Mouse (Mus musculus): ENCODE measurements around the gene Traf4. TPM values are rescaled to one million over a fixed set of nuclear protein-coding genes. Genes with fewer than 3 reads are reported as not detected.
"Not testable (repeated sequence)": the region's sequence is repeated elsewhere in the genome, so short reads cannot be mapped to it uniquely, and the experiment has no call there.

Traf4 gene
- polyA plus RNA-seq, 1 experiment from 2014 or later = 53.8 TPM

DNA sequence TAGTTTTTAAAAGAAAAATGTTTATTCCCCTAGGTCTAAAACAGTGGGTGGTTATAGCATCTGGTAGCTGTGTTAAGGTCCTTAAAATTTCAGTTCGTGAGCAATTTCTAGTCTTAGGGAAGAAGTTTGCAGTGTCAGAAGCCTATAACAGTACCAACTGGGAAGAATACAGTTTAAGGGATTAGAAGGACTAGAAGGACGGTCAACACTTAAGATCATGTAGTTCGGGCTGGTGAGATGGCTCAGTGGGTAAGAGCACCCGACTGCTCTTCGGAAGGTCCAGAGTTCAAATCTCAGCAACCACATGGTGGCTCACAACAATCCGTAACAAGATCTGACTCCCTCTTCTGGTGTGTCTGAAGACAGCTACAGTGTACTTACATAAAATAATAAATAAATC lies 19.3 kb upstream of the Traf4 start:
- DNase-seq (ENCODE audit: low spot score); H3K9ac ChIP-seq (ENCODE audit: low read depth, low read length); H3K9me3 ChIP-seq (ENCODE audit: control insufficient read depth, low read length); H3K27ac ChIP-seq (ENCODE audit: low read depth, low read length); H3K4me2 ChIP-seq; ATAC-seq (replicated peaks; ENCODE audit: low FRiP score): not testable (repeated sequence)
- 0 out of 2 replicates have a peak overlapping the region, but pooled peaks have one; percentile 15 for H3K4me3 ChIP-seq (ENCODE audit: low read depth, low read length)
- H3K4me1 ChIP-seq (replicated peaks; ENCODE audit: control insufficient read depth, insufficient read depth, low read length) = peaks cover 24% of the 10 kb centered on the region
- WGBS = 92% methylated on average over 6 of the region's 6 CpGs
- peaks cover 25% of the 10 kb centered on the region for H3K36me3 ChIP-seq (ENCODE audit: control insufficient read depth, insufficient read depth, low read length)
- H3K27me3 ChIP-seq (replicated peaks; ENCODE audit: control insufficient read depth, insufficient read depth, low read length) = peaks cover 30% of the 10 kb centered on the region

DNA sequence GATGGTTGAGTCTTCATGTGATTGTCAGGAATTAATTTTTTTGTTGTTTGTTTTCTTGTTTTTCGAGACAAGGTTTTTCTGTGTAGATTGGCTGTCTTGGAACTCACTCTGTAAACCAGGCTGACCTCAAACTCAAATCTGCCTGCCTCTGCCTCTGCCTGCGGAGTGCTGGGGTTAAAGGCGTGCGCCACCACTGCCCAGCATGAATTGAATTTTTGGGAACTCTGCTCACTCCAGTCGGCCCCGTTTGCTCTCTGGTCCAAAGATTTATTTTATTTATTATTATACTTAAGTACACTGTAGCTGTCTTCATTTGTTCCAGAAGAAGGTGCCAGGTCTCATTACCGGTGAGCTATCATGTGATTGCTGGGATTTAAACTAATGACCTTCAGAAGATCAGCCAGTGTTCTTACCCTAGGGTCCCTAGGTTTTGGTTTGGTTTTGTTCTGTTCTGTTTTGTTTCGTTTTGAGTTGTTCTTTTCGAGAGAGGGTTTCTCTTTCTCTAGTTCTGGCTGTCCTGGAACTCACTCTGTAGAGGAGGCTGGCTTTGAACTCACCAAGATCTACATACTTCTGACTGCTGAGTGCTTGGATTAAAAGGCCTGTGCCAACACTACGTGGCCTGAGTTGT lies 18.6 kb upstream of the Traf4 start:
- peaks cover 23% of the 10 kb centered on the region for H3K27me3 ChIP-seq (replicated peaks; ENCODE audit: control insufficient read depth, insufficient read depth, low read length)
- H3K9ac ChIP-seq (ENCODE audit: low read depth, low read length) = peak overlapping the region; percentile 59
- 39% methylated on average over 10 of the region's 10 CpGs for WGBS
- H3K4me2 ChIP-seq = peak overlapping the region; percentile 73
- H3K36me3 ChIP-seq (ENCODE audit: control insufficient read depth, insufficient read depth, low read length) = peaks cover 26% of the 10 kb centered on the region
- H3K9me3 ChIP-seq (ENCODE audit: control insufficient read depth, low read length) = no peaks in the 10 kb centered on the region
- DNase-seq (ENCODE audit: low spot score) (no peak), ATAC-seq (replicated peaks; ENCODE audit: low FRiP score) (no peak)
- H3K4me3 ChIP-seq (ENCODE audit: low read depth, low read length) = peak overlapping the region; percentile 98
- peak overlapping the region; percentile 32; the same call in 1 of the 2 replicates for H3K27ac ChIP-seq (ENCODE audit: low read depth, low read length)
- peaks cover 18% of the 10 kb centered on the region for H3K4me1 ChIP-seq (replicated peaks; ENCODE audit: control insufficient read depth, insufficient read depth, low read length)

DNA sequence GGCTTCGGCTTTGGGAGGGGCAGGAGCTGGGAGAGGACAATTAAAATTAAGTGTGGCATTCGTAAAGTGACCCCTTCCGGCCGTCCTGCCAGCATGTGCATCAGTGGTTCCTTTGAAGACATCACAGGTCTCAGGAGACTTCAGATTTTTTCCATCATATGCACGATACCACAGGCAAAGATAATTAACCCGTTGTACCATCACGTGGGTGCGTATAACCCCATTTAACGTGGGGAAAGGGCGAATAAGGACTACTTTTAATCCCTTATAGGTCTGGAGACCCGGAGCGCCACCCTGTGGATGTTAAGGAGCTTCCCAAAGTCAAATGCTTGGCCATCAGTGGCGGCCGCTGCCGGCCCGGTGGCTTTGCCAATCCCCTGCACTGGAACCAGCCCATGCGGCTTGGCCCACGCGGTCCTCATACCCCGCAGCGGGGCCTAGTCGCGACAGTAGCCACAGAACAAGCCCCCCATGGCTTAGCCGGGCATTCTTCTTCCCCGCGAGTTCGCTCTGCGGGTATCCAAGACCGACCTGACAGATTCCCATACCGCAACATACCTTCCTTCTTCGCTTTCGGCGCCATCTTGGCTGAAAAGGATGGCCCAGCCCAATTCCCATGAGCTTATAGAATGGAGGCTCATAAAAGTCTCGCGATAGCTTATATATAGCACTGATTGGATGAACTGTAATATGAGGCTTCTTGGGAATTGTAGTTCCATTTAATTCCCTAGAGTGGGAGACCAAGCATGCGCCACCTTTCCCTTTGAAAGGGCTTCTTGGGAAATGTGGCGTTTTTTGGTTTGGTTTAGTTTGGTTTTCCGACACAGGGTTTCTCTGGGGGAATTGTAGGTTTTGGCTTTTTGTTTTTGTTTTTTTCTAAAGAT lies 17.8 kb upstream of the Traf4 start, which contains the start of gene Rpl23a:
Rpl23a (minus strand) TSS at position 624 of the 884 bp plus-strand sequence.
- H3K9me3 ChIP-seq (ENCODE audit: control insufficient read depth, low read length) = no peaks in the 10 kb centered on the region
- peaks cover 26% of the 10 kb centered on the region for H3K36me3 ChIP-seq (ENCODE audit: control insufficient read depth, insufficient read depth, low read length)
- WGBS = under 1% methylated on average over 38 of the region's 38 CpGs
- H3K4me3 ChIP-seq (ENCODE audit: low read depth, low read length) = peak within 1 kb of the TSS; percentile 98
- peaks cover 15% of the 10 kb centered on the region for H3K4me1 ChIP-seq (replicated peaks; ENCODE audit: control insufficient read depth, insufficient read depth, low read length)
- peak within 1 kb of the TSS; percentile 93 for H3K9ac ChIP-seq (ENCODE audit: low read depth, low read length)
- peak within 1 kb of the TSS; percentile 92 for H3K4me2 ChIP-seq
- peaks cover 15% of the 10 kb centered on the region for H3K27me3 ChIP-seq (replicated peaks; ENCODE audit: control insufficient read depth, insufficient read depth, low read length)
- DNase-seq (ENCODE audit: low spot score) = peak; percentile 80
- peak; percentile 82 for ATAC-seq (replicated peaks; ENCODE audit: low FRiP score)
- peak within 1 kb of the TSS; percentile 95 for H3K27ac ChIP-seq (ENCODE audit: low read depth, low read length)

DNA sequence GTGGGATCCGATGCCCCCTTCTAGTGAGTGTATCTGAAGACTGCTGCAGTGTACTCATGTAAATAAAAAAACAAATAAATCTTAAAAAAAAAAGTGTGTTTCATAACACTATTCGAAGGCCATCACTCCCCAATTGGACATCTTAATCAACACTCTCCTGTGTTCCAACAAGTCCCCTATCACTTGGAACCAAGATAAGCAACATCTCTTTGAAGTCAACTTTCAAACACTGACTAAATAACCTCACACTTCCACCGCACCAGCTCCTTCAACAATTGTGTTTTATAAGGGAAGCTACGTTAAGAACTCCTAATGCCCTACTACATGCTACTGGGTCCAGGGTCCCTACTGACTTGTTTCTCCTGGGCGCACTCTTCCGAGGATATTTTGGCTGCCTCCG lies 17.1 kb upstream of the Traf4 start:
- H3K27ac ChIP-seq (ENCODE audit: low read depth, low read length) = peak overlapping the region; percentile 95
- H3K4me3 ChIP-seq (ENCODE audit: low read depth, low read length) = peak overlapping the region; percentile 98
- no peak for ATAC-seq (replicated peaks; ENCODE audit: low FRiP score)
- peak overlapping the region; percentile 92 for H3K4me2 ChIP-seq
- H3K4me1 ChIP-seq (replicated peaks; ENCODE audit: control insufficient read depth, insufficient read depth, low read length) = peaks cover 15% of the 10 kb centered on the region
- peak overlapping the region; percentile 93 for H3K9ac ChIP-seq (ENCODE audit: low read depth, low read length)
- DNase-seq (ENCODE audit: low spot score) = no peak
- H3K9me3 ChIP-seq (ENCODE audit: control insufficient read depth, low read length) = no peaks in the 10 kb centered on the region
- peaks cover 26% of the 10 kb centered on the region for H3K36me3 ChIP-seq (ENCODE audit: control insufficient read depth, insufficient read depth, low read length)
- WGBS = 3% methylated on average over 7 of the region's 7 CpGs
- peaks cover 8% of the 10 kb centered on the region for H3K27me3 ChIP-seq (replicated peaks; ENCODE audit: control insufficient read depth, insufficient read depth, low read length)

DNA sequence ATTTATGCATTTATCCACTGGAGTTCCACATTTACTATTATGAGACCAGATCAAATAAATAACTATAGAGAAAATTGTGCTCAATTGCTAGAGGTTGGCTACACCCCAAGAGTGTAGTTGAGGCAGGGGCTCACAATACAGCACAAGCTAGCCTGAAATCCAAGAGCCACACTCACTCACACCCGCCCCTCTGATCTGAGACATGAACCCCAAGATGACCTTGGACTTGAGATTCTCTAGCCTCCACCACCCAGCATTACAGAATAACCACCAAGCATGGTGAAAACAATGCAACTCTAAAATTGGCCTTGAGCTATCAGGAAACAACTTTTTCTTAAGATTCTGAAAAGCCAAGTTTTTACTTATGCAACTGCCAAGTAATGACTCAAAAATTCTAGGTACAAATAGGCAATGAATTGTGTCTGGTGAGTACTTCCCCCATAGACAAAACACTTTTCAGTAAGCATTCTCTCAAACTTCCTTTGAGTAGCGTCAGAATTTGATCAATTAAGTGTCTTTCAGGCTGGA lies 16.5 kb upstream of the Traf4 start:
- H3K9ac ChIP-seq (ENCODE audit: low read depth, low read length) = peak overlapping the region; percentile 93
- no peak for ATAC-seq (replicated peaks; ENCODE audit: low FRiP score)
- peak overlapping the region; percentile 92 for H3K4me2 ChIP-seq
- no peak for DNase-seq (ENCODE audit: low spot score)
- H3K4me1 ChIP-seq (replicated peaks; ENCODE audit: control insufficient read depth, insufficient read depth, low read length) = peaks cover 15% of the 10 kb centered on the region
- 26% methylated on average over 2 of the region's 2 CpGs for WGBS
- no peaks in the 10 kb centered on the region for H3K9me3 ChIP-seq (ENCODE audit: control insufficient read depth, low read length)
- H3K36me3 ChIP-seq (ENCODE audit: control insufficient read depth, insufficient read depth, low read length) = peaks cover 26% of the 10 kb centered on the region
- H3K4me3 ChIP-seq (ENCODE audit: low read depth, low read length) = peak overlapping the region; percentile 98
- H3K27me3 ChIP-seq (replicated peaks; ENCODE audit: control insufficient read depth, insufficient read depth, low read length) = peaks cover 5% of the 10 kb centered on the region
- peak overlapping the region; percentile 95 for H3K27ac ChIP-seq (ENCODE audit: low read depth, low read length)

DNA sequence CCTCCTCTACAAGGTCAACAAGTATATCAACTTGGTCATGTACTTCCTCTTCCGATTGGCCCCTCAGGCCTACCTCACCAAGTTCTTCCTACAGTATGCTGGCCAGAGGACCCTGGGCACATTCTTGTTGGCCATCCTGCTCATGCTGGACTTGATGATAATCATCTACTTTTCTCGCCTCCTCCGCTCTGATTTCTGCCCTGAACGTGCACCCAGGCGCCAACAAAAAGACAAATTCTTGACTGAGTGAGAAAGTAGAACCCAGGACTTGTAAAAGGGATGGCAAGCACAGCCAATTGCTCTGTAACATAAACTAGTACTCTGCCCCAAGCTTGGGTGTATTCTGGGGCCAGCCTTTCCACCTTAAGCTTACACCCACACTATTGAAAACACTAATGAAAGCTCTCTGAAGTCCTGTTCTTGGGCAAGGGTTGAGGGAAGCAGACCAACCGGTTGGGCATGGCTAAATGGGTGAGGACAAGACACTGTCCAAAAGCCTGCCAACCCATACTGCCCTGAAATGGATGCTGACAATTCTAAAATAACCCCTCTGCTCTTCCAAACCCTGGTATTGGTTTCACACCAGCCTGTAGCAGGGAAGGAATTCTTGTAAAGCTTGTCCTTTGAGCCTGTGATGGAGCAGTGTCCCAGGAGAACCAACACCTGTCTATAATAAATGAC lies 14.8 kb upstream of the Traf4 start:
- Histone ChIP-seq H3K9me3 (ENCODE audit: control insufficient read depth, low read length) (no peaks in the 10 kb centered on the region), H3K9ac (ENCODE audit: low read depth, low read length) (peak overlapping the region; percentile 95), H3K4me3 (ENCODE audit: low read depth, low read length) (peak overlapping the region; percentile 98), H3K4me2 (peak overlapping the region; percentile 92), H3K27ac (ENCODE audit: low read depth, low read length) (peak overlapping the region; percentile 56), H3K36me3 (ENCODE audit: control insufficient read depth, insufficient read depth, low read length) (peaks cover 26% of the 10 kb centered on the region), H3K27me3 (replicated peaks; ENCODE audit: control insufficient read depth, insufficient read depth, low read length) (no peaks in the 10 kb centered on the region), H3K4me1 (replicated peaks; ENCODE audit: control insufficient read depth, insufficient read depth, low read length) (peaks cover 20% of the 10 kb centered on the region)
- no peak for DNase-seq (ENCODE audit: low spot score)
- 35% methylated on average over 6 of the region's 6 CpGs for WGBS
- no peak for ATAC-seq (replicated peaks; ENCODE audit: low FRiP score)

DNA sequence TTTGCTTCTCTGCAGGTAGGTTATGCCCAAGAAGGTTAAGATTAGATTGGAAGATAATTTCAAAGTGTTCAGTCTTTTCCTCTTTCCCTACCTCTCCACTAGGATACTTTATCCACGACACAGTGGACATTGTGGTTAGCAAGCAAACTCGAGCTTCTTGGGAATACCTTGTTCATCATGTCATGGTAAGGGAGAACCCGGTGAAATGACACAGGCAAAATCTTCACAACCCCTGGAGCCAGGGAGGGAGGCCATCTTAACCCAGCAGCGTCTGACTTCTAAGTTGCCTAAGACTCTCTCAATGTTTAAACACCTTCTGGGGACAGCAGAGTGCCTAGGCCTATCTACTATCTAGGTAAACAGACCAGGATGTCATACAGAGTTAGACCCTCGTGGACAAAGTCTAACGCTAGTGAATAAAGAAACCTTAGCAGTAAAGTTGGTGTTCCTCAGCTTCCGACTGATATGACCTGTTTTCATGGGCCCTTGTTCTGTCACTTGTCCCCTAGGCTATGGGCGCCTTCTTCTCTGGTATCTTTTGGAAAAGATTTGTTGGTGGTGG lies 14.1 kb upstream of the Traf4 start:
- peaks cover 26% of the 10 kb centered on the region for H3K36me3 ChIP-seq (ENCODE audit: control insufficient read depth, insufficient read depth, low read length)
- no peaks in the 10 kb centered on the region for H3K27me3 ChIP-seq (replicated peaks; ENCODE audit: control insufficient read depth, insufficient read depth, low read length)
- ATAC-seq (replicated peaks; ENCODE audit: low FRiP score) (no peak), DNase-seq (ENCODE audit: low spot score) (no peak)
- H3K4me2 ChIP-seq = peak overlapping the region; percentile 92
- H3K9ac ChIP-seq (ENCODE audit: low read depth, low read length) = peak overlapping the region; percentile 95
- peak overlapping the region; percentile 98 for H3K4me3 ChIP-seq (ENCODE audit: low read depth, low read length)
- 14% methylated on average over 8 of the region's 8 CpGs for WGBS
- H3K27ac ChIP-seq (ENCODE audit: low read depth, low read length) = peak overlapping the region; percentile 98
- H3K4me1 ChIP-seq (replicated peaks; ENCODE audit: control insufficient read depth, insufficient read depth, low read length) = peaks cover 24% of the 10 kb centered on the region
- H3K9me3 ChIP-seq (ENCODE audit: control insufficient read depth, low read length) = no peaks in the 10 kb centered on the region

DNA sequence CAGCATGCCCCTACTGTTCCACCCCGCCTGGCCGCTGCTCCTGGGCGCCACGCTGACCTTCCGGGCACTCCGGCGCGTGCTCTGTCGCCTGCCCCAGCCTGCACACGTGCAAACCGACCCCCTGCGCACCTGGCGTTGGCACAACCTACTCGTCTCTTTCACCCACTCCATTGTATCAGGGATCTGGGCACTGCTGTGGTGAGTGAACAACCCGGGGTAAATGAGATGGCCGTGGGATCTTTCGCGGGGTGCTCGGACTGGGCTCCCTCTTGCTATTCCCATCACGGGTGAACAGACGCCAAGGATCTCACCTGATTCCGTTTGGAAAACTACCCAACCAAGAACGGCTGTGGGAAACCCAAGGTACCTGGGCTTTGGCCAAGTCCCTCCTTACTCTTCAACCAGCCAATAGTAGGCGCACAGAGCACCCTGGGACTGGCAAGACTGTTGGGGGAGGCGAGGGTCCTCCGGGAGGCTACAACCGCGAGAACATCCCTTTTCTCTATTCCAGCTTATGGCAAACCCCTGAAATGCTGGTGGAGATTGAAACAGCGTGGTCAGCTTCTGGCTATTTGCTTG lies 13.6 kb upstream of the Traf4 start:
- Histone ChIP-seq H3K4me2 (peak overlapping the region; percentile 92), H3K4me3 (ENCODE audit: low read depth, low read length) (peak overlapping the region; percentile 98), H3K9me3 (ENCODE audit: control insufficient read depth, low read length) (no peaks in the 10 kb centered on the region), H3K27me3 (replicated peaks; ENCODE audit: control insufficient read depth, insufficient read depth, low read length) (no peaks in the 10 kb centered on the region), H3K27ac (ENCODE audit: low read depth, low read length) (peak overlapping the region; percentile 98), H3K9ac (ENCODE audit: low read depth, low read length) (peak overlapping the region; percentile 95), H3K4me1 (replicated peaks; ENCODE audit: control insufficient read depth, insufficient read depth, low read length) (peaks cover 24% of the 10 kb centered on the region), H3K36me3 (ENCODE audit: control insufficient read depth, insufficient read depth, low read length) (peaks cover 26% of the 10 kb centered on the region)
- DNase-seq (ENCODE audit: low spot score) = peak; percentile 88
- ATAC-seq (replicated peaks; ENCODE audit: low FRiP score) = peak; percentile 6; the same call in 1 of the 2 replicates
- WGBS = 1% methylated on average over 29 of the region's 29 CpGs
